Mouse (Mus musculus): ENCODE measurements at regions not wholly inside any gene's neighbourhood (a gene's known extent, or its start where the extent isn't known, plus 50 kb on each side); places are given as distances from the start of the nearest gene placed in this dataset.

DNA sequence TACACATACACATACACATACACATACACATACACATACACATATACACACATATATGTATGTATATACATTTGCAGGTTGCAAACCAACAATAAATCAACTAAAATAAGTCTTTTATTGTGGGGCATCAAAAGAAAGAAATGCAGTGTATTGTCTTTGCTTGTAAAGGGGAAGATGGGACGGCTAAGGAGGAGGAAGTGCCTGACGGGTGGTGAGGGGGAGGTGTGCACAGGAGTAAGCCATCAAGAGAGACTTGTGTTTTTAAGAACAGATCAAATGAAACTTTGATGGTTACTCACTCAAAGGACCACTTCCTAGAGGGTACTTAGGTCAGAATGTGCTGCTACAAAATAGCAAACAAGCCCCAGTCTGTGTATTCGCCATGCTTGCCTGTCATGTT is 164.2 kb downstream of the Dhx15 start:
- TF ChIP-seq EP300 (IDR thresholded peaks at IDR 0.05; ENCODE audit: low read depth) (no peak), CTCF (IDR thresholded peaks at IDR 0.05; ENCODE audit: low read depth) (no peak)
